Mouse (Mus musculus) embryonic facial prominence, embryonic 10.5 days (tissue): ENCODE results near the gene Slc35b3. TPM values are rescaled to one million over a fixed set of nuclear protein-coding genes. Genes with fewer than 3 reads are reported as not detected.
A peak's percentile ranks its signal among the peaks of the same experiment; 100 is the strongest.

Experiments used
- DNase-seq: peaks from one replicate; pipeline ENCODE4 v3.0.0-alpha.2; 2017; ENCODE audit warnings: low spot score
- H3K27ac ChIP-seq: fragments of 300-500 bp; sonication (generic); replicated peaks from 2 replicates; pipeline ENCODE4 v1.5.1; 2016; ENCODE audit warnings: mild to moderate bottlenecking
- H3K27me3 ChIP-seq: fragments of 300-500 bp; sonication (generic); replicated peaks from 2 replicates; pipeline ENCODE4 v1.6.1; 2016; ENCODE audit warnings: low read depth, mild to moderate bottlenecking; ENCODE audit not compliant: poor library complexity, severe bottlenecking
- H3K36me3 ChIP-seq: fragments of 300-500 bp; sonication (generic); replicated peaks from 2 replicates; pipeline ENCODE4 v1.6.1; 2016; ENCODE audit warnings: mild to moderate bottlenecking, moderate library complexity
- H3K4me1 ChIP-seq: fragments of 300-500 bp; sonication (generic); 2 replicates; pipeline ENCODE4 v1.6.1; 2016
- H3K4me3 ChIP-seq: fragments of 300-500 bp; sonication (generic); 2 replicates; pipeline ENCODE4 v1.5.1; 2016; ENCODE audit warnings: mild to moderate bottlenecking, moderate library complexity
- H3K9me3 ChIP-seq: fragments of 300-500 bp; sonication (generic); 2 replicates; pipeline ENCODE4 v1.6.1; 2016; ENCODE audit warnings: mild to moderate bottlenecking
- WGBS: fragments of 180-500 bp; shearing (Covaris S2); methylation state at CpG from one replicate; pipeline ENCODE4 v1.1.7; 2016; 5-methylcytosine and 5-hydroxymethylcytosine counted together
- polyA plus RNA-seq: library from polyadenylated mRNA; unstranded; fragments of >200 nt; fragmentation: Nextera tagmentation; extraction: Ambion mirVana; gene quantifications from 2 replicates; pipeline ENCODE4 v1.2.1, GENCODE M21; 2016

The Slc35b3 gene
- polyA plus RNA-seq, result 26.3 and 28.0 TPM in 2 replicates

GRCm38 (mm10) chr13:38960063-38961050, at the start of gene Slc35b3:
Gene Slc35b3, minus strand, starts transcription at chr13:38960875.
- peak within 1 kb of the TSS; percentile 90 for H3K27ac ChIP-seq
- no peaks in the 10 kb centered on the region for H3K9me3 ChIP-seq
- peak within 1 kb of the TSS; percentile 90 for H3K4me3 ChIP-seq
- peaks cover 16% of the 10 kb centered on the region for H3K4me1 ChIP-seq
- no peaks in the 10 kb centered on the region for H3K27me3 ChIP-seq
- 2% methylated on average over 67 of the region's 67 CpGs for WGBS
- DNase-seq, result peak; percentile 91
- peaks cover 6% of the 10 kb centered on the region for H3K36me3 ChIP-seq

- H3K36me3 ChIP-seq, result no peaks in the 10 kb centered on the region
- no peaks in the 10 kb centered on the region for H3K27me3 ChIP-seq
- no peak overlapping the region for H3K27ac ChIP-seq
- DNase-seq, result no peak
- no peaks in the 10 kb centered on the region for H3K9me3 ChIP-seq
- H3K4me1 ChIP-seq, result peaks cover 6% of the 10 kb centered on the region
- WGBS, result 83% methylated on average over 4 of the region's 4 CpGs
- no peak overlapping the region for H3K4me3 ChIP-seq
These were observed 49.6 kb upstream of the Slc35b3 start for GRCm38 (mm10) chr13:39010280-39010679.

- H3K9me3 ChIP-seq, result no peaks in the 10 kb centered on the region
- no peak overlapping the region for H3K27ac ChIP-seq
- no peaks in the 10 kb centered on the region for H3K27me3 ChIP-seq
- DNase-seq, result no peak
- H3K4me1 ChIP-seq, result no peaks in the 10 kb centered on the region
- no peaks in the 10 kb centered on the region for H3K36me3 ChIP-seq
- H3K4me3 ChIP-seq, result no peak overlapping the region
These were observed 42.6 kb upstream of the Slc35b3 start for GRCm38 (mm10) chr13:39003101-39003762.

GRCm38 (mm10) chr13:39002424-39002823, 41.7 kb upstream of the Slc35b3 start:
- WGBS, result 74% methylated on average over 1 of the region's 1 CpGs

GRCm38 (mm10) chr13:39001434-39001833, 40.8 kb upstream of the Slc35b3 start:
- WGBS, result 93% methylated on average over 11 of the region's 11 CpGs
- no peaks in the 10 kb centered on the region for H3K36me3 ChIP-seq
- H3K4me1 ChIP-seq, result no peaks in the 10 kb centered on the region
- no peaks in the 10 kb centered on the region for H3K9me3 ChIP-seq
- H3K4me3 ChIP-seq, result no peak overlapping the region
- no peak for DNase-seq
- no peaks in the 10 kb centered on the region for H3K27me3 ChIP-seq
- H3K27ac ChIP-seq, result no peak overlapping the region

More at GRCm38 (mm10) chr13:39002424-39002823, 41.7 kb upstream of the Slc35b3 start:
- H3K36me3 ChIP-seq, result no peaks in the 10 kb centered on the region
- no peaks in the 10 kb centered on the region for H3K9me3 ChIP-seq
- H3K4me1 ChIP-seq, result no peaks in the 10 kb centered on the region
- H3K27ac ChIP-seq, result no peak overlapping the region
- DNase-seq, result no peak
- no peaks in the 10 kb centered on the region for H3K27me3 ChIP-seq
- H3K4me3 ChIP-seq, result no peak overlapping the region

GRCm38 (mm10) chr13:38998958-38999357, 38.3 kb upstream of the Slc35b3 start:
- 71% methylated on average over 9 of the region's 9 CpGs for WGBS
- H3K27ac ChIP-seq, result no peak overlapping the region
- no peaks in the 10 kb centered on the region for H3K36me3 ChIP-seq
- no peaks in the 10 kb centered on the region for H3K27me3 ChIP-seq
- no peaks in the 10 kb centered on the region for H3K4me1 ChIP-seq
- peak; percentile 55 for DNase-seq
- no peak overlapping the region for H3K4me3 ChIP-seq
- no peaks in the 10 kb centered on the region for H3K9me3 ChIP-seq

- H3K27ac ChIP-seq, result no peak overlapping the region
- 31% methylated on average over 5 of the region's 5 CpGs for WGBS
- no peaks in the 10 kb centered on the region for H3K9me3 ChIP-seq
- H3K36me3 ChIP-seq, result no peaks in the 10 kb centered on the region
- DNase-seq, result peak; percentile 42
- H3K27me3 ChIP-seq, result no peaks in the 10 kb centered on the region
- H3K4me3 ChIP-seq, result no peak overlapping the region
- H3K4me1 ChIP-seq, result no peaks in the 10 kb centered on the region
These were observed 31.9 kb upstream of the Slc35b3 start for GRCm38 (mm10) chr13:38992529-38992928.

GRCm38 (mm10) chr13:38983751-38984150, 23.1 kb upstream of the Slc35b3 start:
- Histone ChIP-seq H3K27ac (no peak overlapping the region), H3K4me1 (no peaks in the 10 kb centered on the region), H3K27me3 (no peaks in the 10 kb centered on the region), H3K4me3 (no peak overlapping the region), H3K36me3 (no peaks in the 10 kb centered on the region), H3K9me3 (no peaks in the 10 kb centered on the region)
- no peak for DNase-seq
- WGBS, result 86% methylated on average over 5 of the region's 5 CpGs

GRCm38 (mm10) chr13:38980900-38981299, 20.2 kb upstream of the Slc35b3 start:
- Histone ChIP-seq H3K9me3 (no peaks in the 10 kb centered on the region), H3K4me1 (no peaks in the 10 kb centered on the region), H3K36me3 (no peaks in the 10 kb centered on the region), H3K27ac (no peak overlapping the region), H3K4me3 (no peak overlapping the region), H3K27me3 (no peaks in the 10 kb centered on the region)
- WGBS, result 79% methylated on average over 3 of the region's 3 CpGs
- no peak for DNase-seq

GRCm38 (mm10) chr13:38976978-38977377, 16.3 kb upstream of the Slc35b3 start:
- no peak for DNase-seq
- Histone ChIP-seq H3K36me3 (no peaks in the 10 kb centered on the region), H3K4me1 (peaks cover 6% of the 10 kb centered on the region; the same call in 1 of the 2 replicates), H3K4me3 (no peak overlapping the region), H3K9me3 (no peaks in the 10 kb centered on the region), H3K27me3 (no peaks in the 10 kb centered on the region), H3K27ac (no peak overlapping the region)
- 91% methylated on average over 6 of the region's 6 CpGs for WGBS

GRCm38 (mm10) chr13:38975853-38976252, 15.2 kb upstream of the Slc35b3 start:
- WGBS, result 93% methylated on average over 5 of the region's 5 CpGs
- Histone ChIP-seq H3K27me3 (no peaks in the 10 kb centered on the region), H3K27ac (no peak overlapping the region), H3K9me3 (no peaks in the 10 kb centered on the region), H3K4me1 (peaks cover 6% of the 10 kb centered on the region; the same call in 1 of the 2 replicates), H3K36me3 (no peaks in the 10 kb centered on the region), H3K4me3 (no peak overlapping the region)
- DNase-seq, result no peak

- H3K36me3 ChIP-seq, result no peaks in the 10 kb centered on the region
- peaks cover 6% of the 10 kb centered on the region; the same call in 1 of the 2 replicates for H3K4me1 ChIP-seq
- H3K9me3 ChIP-seq, result peaks cover 5% of the 10 kb centered on the region; the same call in 1 of the 2 replicates
- H3K4me3 ChIP-seq, result no peak overlapping the region
- WGBS, result 20% methylated on average over 6 of the region's 6 CpGs
- DNase-seq, result no peak
- H3K27ac ChIP-seq, result no peak overlapping the region
- no peaks in the 10 kb centered on the region for H3K27me3 ChIP-seq
These were observed 11.9 kb upstream of the Slc35b3 start for GRCm38 (mm10) chr13:38972602-38973001.
